Mouse (Mus musculus) erythroid progenitor cell, adult 5-6 weeks (primary cell): Measurements from ENCODE around the gene Pcolce. TPM values are rescaled to one million over a fixed set of nuclear protein-coding genes. Genes with fewer than 3 reads are reported as not detected.

Source experiments
- ATAC-seq: replicated peaks from 2 replicates; pipeline ENCODE4 v1.8.0; 2016; ENCODE audit warnings: moderate number of reproducible peaks, mild to moderate bottlenecking, moderate TSS enrichment, inconsistent platforms; ENCODE audit not compliant: poor library complexity, low FRiP score, severe bottlenecking
- total RNA-seq, 2 experiments: library from RNA; stranded (forward) in 1 of 2; stranded (reverse) in 1 of 2; fragments of 150-400 nt in 1 of 2; fragments of 186-747, 209-891 nt in 1 of 2; gene quantifications; 2 replicates each; pipeline versions ENCODE4 v1.2.3 to v1.2.4; 2015 to 2017; ENCODE audit warnings: low replicate concordance in 2 of 2

Pcolce gene
- total RNA-seq, 2 experiments from 2014 or later, result 1.7 TPM; not detected in 1

- no peak for ATAC-seq
These were observed 15.3 kb downstream of the Pcolce start for GRCm38 (mm10) chr5:137598100-137598826.

GRCm38 (mm10) chr5:137597625-137598024, 16.0 kb downstream of the Pcolce start:
- no peak for ATAC-seq

- ATAC-seq, result no peak
These were observed 16.9 kb downstream of the Pcolce start for GRCm38 (mm10) chr5:137596601-137597261.

- no peak for ATAC-seq
These were observed 17.7 kb downstream of the Pcolce start for GRCm38 (mm10) chr5:137595921-137596320.

GRCm38 (mm10) chr5:137590507-137590906, 23.1 kb downstream of the Pcolce start:
- ATAC-seq, result no peak

- peak; percentile 64; the same call in 1 of the 2 replicates for ATAC-seq
These were observed 28.6 kb downstream of the Pcolce start for GRCm38 (mm10) chr5:137584976-137585375.

GRCm38 (mm10) chr5:137583670-137584169, 29.9 kb downstream of the Pcolce start:
- no peak for ATAC-seq

- no peak for ATAC-seq
These were observed 30.9 kb downstream of the Pcolce start for GRCm38 (mm10) chr5:137582702-137583101.

- no peak for ATAC-seq
These were observed 33.3 kb downstream of the Pcolce start for GRCm38 (mm10) chr5:137580246-137580645.

GRCm38 (mm10) chr5:137574470-137574901, 39.1 kb downstream of the Pcolce start:
- ATAC-seq, result no peak

- ATAC-seq, result peak; percentile 78
These were observed 42.6 kb downstream of the Pcolce start for GRCm38 (mm10) chr5:137570691-137571586.

- ATAC-seq, result peak; percentile 1; the same call in 1 of the 2 replicates
These were observed 43.4 kb downstream of the Pcolce start for GRCm38 (mm10) chr5:137570181-137570580.

GRCm38 (mm10) chr5:137569665-137570064, 43.9 kb downstream of the Pcolce start, which contains the start of gene Tfr2:
Gene Tfr2, plus strand, starts transcription at chr5:137569840.
- peak; percentile 85 for ATAC-seq

- ATAC-seq, result no peak
These were observed 44.6 kb downstream of the Pcolce start for GRCm38 (mm10) chr5:137569031-137569430.

GRCm38 (mm10) chr5:137568223-137568798, 45.3 kb downstream of the Pcolce start:
- no peak for ATAC-seq

- ATAC-seq, result no peak
These were observed 47.2 kb downstream of the Pcolce start for GRCm38 (mm10) chr5:137566416-137566815.

- no peak for ATAC-seq
These were observed 47.8 kb downstream of the Pcolce start for GRCm38 (mm10) chr5:137565744-137566143.

- ATAC-seq, result no peak
These were observed 50.6 kb downstream of the Pcolce start for GRCm38 (mm10) chr5:137562965-137563364.

GRCm38 (mm10) chr5:137561556-137561955, 52.0 kb downstream of the Pcolce start:
- no peak for ATAC-seq
